Mouse (Mus musculus) kidney, embryonic 16.5 days (tissue): ENCODE results near the gene Tmem106a. TPM values are rescaled to one million over a fixed set of nuclear protein-coding genes. Genes with fewer than 3 reads are reported as not detected.

Experiments used
- ATAC-seq: fragments of 200-750 bp; cut with Nextera tagmentation; 2 replicates; pipeline ENCODE4 v1.8.0; 2017; ENCODE audit warnings: moderate TSS enrichment; ENCODE audit not compliant: low FRiP score, low TSS enrichment
- H3K27ac ChIP-seq: fragments of 300-500 bp; sonication (generic); 2 replicates; pipeline ENCODE4 v1.5.1; 2014; ENCODE audit warnings: low read length
- H3K27me3 ChIP-seq: fragments of 300-500 bp; sonication (generic); 2 replicates; pipeline ENCODE4 v1.6.1; 2014; ENCODE audit warnings: low read length, control low read depth, mixed read lengths; ENCODE audit not compliant: insufficient read depth
- H3K36me3 ChIP-seq: fragments of 300-500 bp; sonication (generic); 2 replicates; pipeline ENCODE4 v1.6.1; 2014; ENCODE audit warnings: low read length, control low read depth, mixed read lengths; ENCODE audit not compliant: insufficient read depth
- H3K4me1 ChIP-seq: fragments of 300-500 bp; sonication (generic); 2 replicates; pipeline ENCODE4 v1.6.1; 2014; ENCODE audit warnings: low read length, control low read depth, mixed read lengths; ENCODE audit not compliant: insufficient read depth
- H3K4me2 ChIP-seq: fragments of 300-500 bp; sonication (generic); replicated peaks from 2 replicates; pipeline ENCODE4 v1.6.1; 2014; ENCODE audit warnings: low read depth, low read length
- H3K4me3 ChIP-seq: fragments of 300-500 bp; sonication (generic); 2 replicates; pipeline ENCODE4 v1.5.1; 2014; ENCODE audit warnings: mild to moderate bottlenecking, low read length
- H3K9ac ChIP-seq: fragments of 300-500 bp; sonication (generic); replicated peaks from 2 replicates; pipeline ENCODE4 v1.6.1; 2014; ENCODE audit warnings: low read length
- H3K9me3 ChIP-seq: fragments of 300-500 bp; sonication (generic); 2 replicates; pipeline ENCODE4 v1.6.1; 2016; ENCODE audit warnings: low read length, control low read depth
- WGBS: fragments of 180-500 bp; shearing (Covaris S2); extraction: QIAGEN DNeasy Blood & Tissue Kit; methylation state at CpG from one replicate; pipeline ENCODE4 v1.1.7; 2014; 5-methylcytosine and 5-hydroxymethylcytosine counted together
- polyA plus RNA-seq: library from polyadenylated mRNA; unstranded; fragments of >200 nt; fragmentation: Nextera tagmentation; extraction: Ambion mirVana; gene quantifications from 2 replicates; pipeline ENCODE4 v1.2.1, GENCODE M21; 2015

Tmem106a gene
- polyA plus RNA-seq: 7.0 and 8.2 TPM in 2 replicates

DNA sequence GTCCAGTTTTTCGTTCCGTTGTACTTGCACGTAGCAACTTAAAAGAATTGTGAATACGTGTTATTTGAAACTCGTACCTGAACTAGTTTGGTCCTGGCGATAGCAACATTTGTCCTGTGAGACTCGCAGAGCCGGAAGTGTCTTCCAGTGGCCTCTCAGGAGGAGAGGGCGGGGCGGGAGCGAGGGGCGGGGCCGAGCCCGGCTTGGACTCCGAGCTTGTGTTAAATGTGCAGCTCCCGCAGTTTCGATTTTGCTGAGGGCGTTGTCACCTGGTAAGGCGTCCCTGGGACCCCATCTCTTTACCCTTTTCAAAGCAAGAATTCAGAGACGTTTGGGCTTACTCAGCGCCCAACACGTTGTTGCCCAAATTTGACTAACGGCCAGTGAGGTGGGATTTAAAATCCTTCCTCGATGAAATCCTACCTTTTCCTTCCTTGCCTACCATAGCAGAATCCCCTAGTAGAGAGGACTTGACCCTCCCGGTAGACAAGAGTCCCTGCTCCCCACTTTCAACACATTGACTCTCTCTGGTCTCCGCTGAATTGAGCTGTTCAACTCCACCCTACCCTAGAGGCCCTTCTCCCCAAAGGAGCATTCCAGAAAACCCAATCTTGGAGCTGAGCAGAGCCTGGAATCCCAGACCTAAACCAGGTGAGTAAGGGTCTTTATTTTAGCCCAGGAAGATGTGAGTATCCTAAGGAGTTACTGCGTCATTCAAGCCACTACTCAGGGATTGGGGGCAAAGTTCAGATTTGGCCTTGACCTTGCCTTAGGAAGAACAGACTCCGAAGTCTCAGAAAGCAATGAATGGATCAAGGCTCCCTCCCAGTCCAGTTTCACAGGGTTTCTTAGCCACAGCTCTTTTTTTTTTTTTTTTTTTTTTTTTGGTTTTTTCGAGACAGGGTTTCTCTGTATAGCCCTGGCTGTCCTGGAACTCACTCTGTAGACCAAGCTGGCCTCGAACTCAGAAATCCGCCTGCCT lies at the start of gene Tmem106a:
Gene Tmem106a, plus strand, starts transcription at position 189 of the 982 bp plus-strand sequence.
- Histone ChIP-seq H3K9me3 (no peaks in the 10 kb centered on the region), H3K36me3 (peaks cover 18% of the 10 kb centered on the region), H3K9ac (peak within 1 kb of the TSS; percentile 74), H3K4me3 (peak within 1 kb of the TSS; percentile 59), H3K4me2 (peak within 1 kb of the TSS; percentile 65), H3K4me1 (peaks cover 8% of the 10 kb centered on the region), H3K27ac (0 out of 2 replicates have a peak within 1 kb of the TSS, but pooled peaks have one; percentile 48), H3K27me3 (no peaks in the 10 kb centered on the region)
- ATAC-seq: peak; percentile 80
- WGBS: 18% methylated on average over 30 of the region's 31 CpGs

DNA sequence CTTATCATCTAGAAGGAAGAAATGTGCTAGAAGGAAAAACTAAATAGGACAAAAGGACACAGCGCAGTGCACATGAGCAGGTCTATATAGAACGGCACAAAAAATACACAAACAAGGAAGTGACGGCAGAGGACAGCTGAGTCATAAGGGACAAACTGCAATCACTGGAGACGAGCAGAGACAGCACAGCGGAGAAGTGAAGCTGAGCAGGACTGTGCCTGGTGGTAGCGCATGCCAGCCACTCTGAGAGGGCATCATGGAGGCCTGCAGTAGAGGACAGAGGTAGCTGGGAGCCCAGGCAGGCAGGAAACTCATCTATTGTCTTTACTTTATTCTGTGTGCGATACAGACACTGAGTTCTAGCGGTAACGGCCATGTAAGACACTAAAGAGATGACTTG lies 38.5 kb upstream of the Tmem106a start:
- H3K36me3 ChIP-seq: peaks cover 9% of the 10 kb centered on the region
- no peaks in the 10 kb centered on the region for H3K9me3 ChIP-seq
- no peak overlapping the region for H3K4me2 ChIP-seq
- H3K4me1 ChIP-seq: no peaks in the 10 kb centered on the region
- no peak overlapping the region for H3K4me3 ChIP-seq
- H3K9ac ChIP-seq: no peak overlapping the region
- no peaks in the 10 kb centered on the region for H3K27me3 ChIP-seq
- 86% methylated on average over 9 of the region's 9 CpGs for WGBS
- no peak overlapping the region for H3K27ac ChIP-seq
- no peak for ATAC-seq

DNA sequence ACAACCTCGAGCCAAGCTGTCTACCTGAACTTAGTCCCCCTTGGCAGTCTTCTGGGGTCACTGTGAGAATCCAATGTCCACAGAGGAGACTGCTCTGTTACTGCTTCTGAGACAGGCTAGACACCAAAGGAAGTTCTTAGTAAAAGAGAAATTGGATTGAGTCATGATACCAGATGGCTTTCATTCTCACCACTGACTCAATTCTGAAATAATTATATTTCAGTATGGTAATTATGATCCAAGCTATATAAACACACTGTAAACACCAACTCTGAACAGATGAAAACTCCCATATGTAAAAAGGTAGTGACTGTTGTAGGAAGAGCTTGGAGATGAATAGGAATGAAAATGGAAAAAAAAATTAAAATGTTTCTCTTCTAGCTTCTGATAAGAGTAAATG lies 37.9 kb upstream of the Tmem106a start:
- Histone ChIP-seq H3K4me3 (no peak overlapping the region), H3K27me3 (no peaks in the 10 kb centered on the region), H3K4me2 (no peak overlapping the region), H3K9me3 (no peaks in the 10 kb centered on the region), H3K36me3 (peaks cover 7% of the 10 kb centered on the region), H3K27ac (no peak overlapping the region), H3K9ac (no peak overlapping the region), H3K4me1 (no peaks in the 10 kb centered on the region)
- 83% methylated on average over 1 of the region's 1 CpGs for whole genome bisulfite sequencing
- no peak for ATAC-seq

DNA sequence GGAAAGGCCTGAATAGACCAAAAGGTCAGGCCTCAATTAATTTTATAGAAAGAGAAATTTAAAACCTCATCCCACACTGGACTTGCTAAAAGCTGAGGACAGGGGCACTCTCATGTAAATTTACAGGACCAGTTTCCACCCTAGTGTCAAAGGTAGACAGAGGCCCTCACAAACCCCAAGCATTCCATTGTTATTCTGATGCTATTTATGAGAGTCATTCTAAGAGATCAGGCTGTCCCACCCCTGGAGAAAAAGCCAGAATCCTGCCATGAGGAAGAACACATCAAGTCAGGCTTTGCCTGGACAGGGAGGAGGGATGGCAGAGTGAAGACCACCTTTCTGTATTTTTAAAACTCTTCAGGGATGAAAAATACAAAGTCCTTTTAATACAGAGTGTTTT lies 33.5 kb upstream of the Tmem106a start:
- ATAC-seq: no peak
- Histone ChIP-seq H3K4me2 (no peak overlapping the region), H3K36me3 (peaks cover 7% of the 10 kb centered on the region)

DNA sequence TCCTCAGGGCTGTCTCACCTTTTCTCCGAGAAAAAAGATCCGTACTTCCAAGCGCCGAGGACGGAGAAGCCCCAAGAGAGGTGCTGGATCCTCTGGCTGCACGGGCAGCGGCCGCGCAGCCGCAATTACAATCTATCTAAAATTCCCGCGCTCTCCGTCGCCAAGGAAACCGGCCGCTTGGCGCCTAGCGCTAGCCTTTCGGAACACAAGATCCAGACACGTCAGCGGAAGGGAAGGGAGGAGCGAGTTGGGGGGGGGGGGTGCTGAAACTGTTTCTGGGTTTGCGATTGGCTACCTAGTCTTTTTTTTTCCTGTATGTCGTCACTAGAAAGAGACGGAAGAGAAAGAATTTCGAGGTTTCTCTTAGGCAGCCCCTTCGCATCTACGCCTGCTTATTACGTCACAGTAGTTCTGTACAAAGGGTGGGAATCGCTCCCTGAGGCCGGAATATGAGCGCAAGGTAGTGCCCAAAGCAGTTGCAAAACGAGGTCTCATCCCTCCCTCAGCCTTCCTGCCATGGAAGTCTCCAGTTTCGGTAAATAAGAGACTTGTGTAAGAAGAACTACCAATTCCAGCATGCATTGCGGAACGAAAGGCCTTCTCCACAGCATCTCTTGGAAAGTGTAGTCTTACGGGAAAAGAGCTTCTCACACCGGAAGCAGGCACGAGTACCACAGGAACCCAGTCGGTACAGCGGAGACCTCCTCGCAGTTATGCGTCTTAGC lies 30.1 kb upstream of the Tmem106a start, which contains the start of the genes Brca1 and Nbr1:
Gene Brca1, minus strand, starts transcription at position 205 of the 725 bp plus-strand sequence.
Gene Nbr1, plus strand, starts transcription at position 399 of the 725 bp plus-strand sequence.
- under 1% methylated on average over 43 of the region's 43 CpGs for WGBS
- Histone ChIP-seq H3K4me2 (peak within 1 kb of the TSS; percentile 85), H3K27me3 (no peaks in the 10 kb centered on the region), H3K4me1 (peaks cover 26% of the 10 kb centered on the region), H3K36me3 (peaks cover 15% of the 10 kb centered on the region), H3K9me3 (no peaks in the 10 kb centered on the region), H3K9ac (peak within 1 kb of the TSS; percentile 93), H3K4me3 (peak within 1 kb of the TSS; percentile 96), H3K27ac (peak within 1 kb of the TSS; percentile 99)
- peak; percentile 85 for ATAC-seq

More for the DNA sequence above, 33.5 kb upstream of the Tmem106a start:
- Histone ChIP-seq H3K9ac (no peak overlapping the region), H3K9me3 (no peaks in the 10 kb centered on the region), H3K27ac (no peak overlapping the region), H3K27me3 (no peaks in the 10 kb centered on the region), H3K4me1 (peaks cover 14% of the 10 kb centered on the region), H3K4me3 (no peak overlapping the region)

DNA sequence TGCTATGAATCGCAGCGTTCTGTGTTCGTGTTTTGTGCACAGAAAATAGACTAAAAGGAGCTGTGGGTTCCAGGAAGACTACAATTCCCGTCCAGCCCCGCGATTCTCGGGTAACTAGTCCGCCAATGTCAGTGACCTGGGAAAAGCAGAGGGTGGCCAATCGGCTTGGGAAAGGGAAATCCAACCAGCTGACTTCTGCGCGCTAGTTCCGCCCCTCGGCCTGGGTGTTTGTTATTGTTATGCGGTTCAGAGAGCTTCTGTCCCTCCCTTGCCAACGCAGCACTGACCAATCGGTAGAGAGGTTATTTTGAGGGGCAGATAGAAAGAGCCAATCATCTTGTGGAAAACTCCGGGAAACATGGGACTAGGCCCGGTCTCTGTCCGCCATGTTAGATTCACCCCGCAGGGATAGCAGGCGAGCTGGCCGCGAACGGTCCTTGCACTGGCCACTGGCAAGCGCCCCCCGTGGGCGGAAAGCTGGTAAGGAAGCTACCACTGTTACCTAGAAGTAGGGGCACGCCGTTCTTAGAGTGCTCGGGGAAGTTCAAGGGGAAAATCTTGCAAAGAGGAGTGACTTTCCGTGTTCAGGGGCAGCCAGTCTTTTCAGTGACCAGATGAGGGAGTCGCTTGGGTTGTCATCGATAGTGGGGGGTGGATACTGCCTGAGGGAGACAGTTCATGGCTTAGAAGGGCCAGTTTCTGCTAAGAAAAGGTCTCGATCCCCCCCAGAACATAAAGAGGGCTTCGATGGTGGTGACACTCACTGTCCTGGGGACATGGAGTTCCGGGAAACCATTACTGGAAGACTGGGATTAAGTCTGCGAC lies 29.4 kb upstream of the Tmem106a start:
- ATAC-seq: peak; percentile 99
- under 1% methylated on average over 37 of the region's 37 CpGs for WGBS
- Histone ChIP-seq H3K4me2 (peak overlapping the region; percentile 85), H3K27me3 (no peaks in the 10 kb centered on the region), H3K9me3 (no peaks in the 10 kb centered on the region), H3K4me1 (peaks cover 26% of the 10 kb centered on the region), H3K36me3 (peaks cover 13% of the 10 kb centered on the region), H3K4me3 (peak overlapping the region; percentile 96), H3K9ac (peak overlapping the region; percentile 93), H3K27ac (peak overlapping the region; percentile 99)

DNA sequence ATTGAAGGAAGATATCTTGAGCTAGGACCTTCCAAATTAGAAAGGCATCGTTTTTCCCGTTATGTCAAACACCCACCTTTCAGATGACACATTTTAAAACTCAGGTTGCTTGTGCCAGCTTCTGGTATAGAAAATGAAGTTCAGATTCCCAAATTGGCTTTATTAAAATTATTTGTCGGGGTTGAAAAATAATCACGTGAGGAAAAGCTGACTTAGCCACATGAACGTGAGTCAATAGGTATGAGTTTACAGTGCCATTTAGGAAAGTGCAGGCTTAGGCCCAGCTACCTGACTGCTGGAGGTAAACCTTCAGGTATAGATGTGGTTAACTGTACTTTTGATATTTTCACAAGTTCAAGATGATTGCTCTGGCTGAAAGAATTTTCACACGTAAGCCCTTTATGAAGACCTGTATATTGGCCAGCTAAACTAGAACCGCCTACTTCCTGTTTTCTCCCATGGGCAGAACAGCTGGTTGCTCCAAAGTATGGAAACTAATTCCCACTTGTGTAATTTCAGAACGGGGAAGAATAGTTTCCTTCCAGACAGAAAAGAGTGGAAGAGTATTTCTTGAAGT lies 28.6 kb upstream of the Tmem106a start:
- H3K9me3 ChIP-seq: no peaks in the 10 kb centered on the region
- peak overlapping the region; percentile 93 for H3K9ac ChIP-seq
- no peak for ATAC-seq
- H3K4me1 ChIP-seq: peaks cover 26% of the 10 kb centered on the region
- peak overlapping the region; percentile 94 for H3K27ac ChIP-seq
- peak overlapping the region; percentile 85 for H3K4me2 ChIP-seq
- peaks cover 14% of the 10 kb centered on the region; the same call in 1 of the 2 replicates for H3K36me3 ChIP-seq
- 12% methylated on average over 8 of the region's 8 CpGs for WGBS
- H3K4me3 ChIP-seq: peak overlapping the region; percentile 96
- H3K27me3 ChIP-seq: no peaks in the 10 kb centered on the region

DNA sequence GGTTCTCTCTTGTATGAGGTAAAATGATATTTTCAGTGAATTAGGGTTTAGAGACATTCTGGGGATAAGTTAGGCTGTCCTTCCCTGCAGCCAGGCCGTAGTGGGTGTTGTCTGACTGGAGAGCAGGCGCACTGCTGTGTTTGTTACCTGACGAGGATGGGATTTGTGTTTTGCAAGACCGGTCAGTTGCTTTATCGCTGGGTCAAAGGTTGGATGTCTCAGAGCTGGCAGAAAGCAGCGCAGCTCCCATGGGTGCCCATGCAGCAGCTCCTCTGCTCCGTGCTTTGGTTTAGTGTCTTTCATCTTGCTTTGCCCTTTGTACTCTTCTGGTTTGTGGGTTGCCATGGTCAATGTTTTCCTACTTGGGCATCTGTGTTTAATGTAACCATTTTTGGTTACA lies 25.5 kb upstream of the Tmem106a start:
- H3K36me3 ChIP-seq: peaks cover 30% of the 10 kb centered on the region; the same call in 1 of the 2 replicates
- WGBS: 87% methylated on average over 7 of the region's 7 CpGs

DNA sequence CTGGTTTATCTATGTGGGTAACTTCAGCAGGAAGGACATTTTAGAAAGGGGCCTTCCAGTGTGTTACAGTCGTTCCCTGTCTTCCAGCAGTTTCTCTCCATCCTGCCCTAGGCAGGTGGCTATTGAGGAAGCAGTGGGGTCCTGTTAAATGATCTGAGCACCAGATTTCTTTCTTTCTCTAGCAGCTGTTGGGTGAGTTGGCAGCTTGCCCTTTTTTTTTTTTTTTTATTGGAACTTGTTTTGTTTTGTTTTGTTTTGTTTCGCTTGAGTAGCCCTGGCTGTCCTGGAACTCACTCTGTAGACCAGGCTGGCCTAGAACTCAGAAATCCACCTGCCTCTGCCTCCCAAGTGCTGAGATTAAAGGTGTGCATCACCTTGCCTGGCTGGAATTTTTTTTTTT lies 25.1 kb upstream of the Tmem106a start:
- peaks cover 30% of the 10 kb centered on the region; the same call in 1 of the 2 replicates for H3K36me3 ChIP-seq
- H3K4me2 ChIP-seq: no peak overlapping the region
- H3K4me1 ChIP-seq: peaks cover 13% of the 10 kb centered on the region; the same call in 1 of the 2 replicates
- H3K4me3 ChIP-seq: no peak overlapping the region
- no peak for ATAC-seq
- H3K27ac ChIP-seq: no peak overlapping the region
- no peaks in the 10 kb centered on the region for H3K9me3 ChIP-seq
- WGBS: 78% methylated on average over 2 of the region's 2 CpGs
- no peak overlapping the region for H3K9ac ChIP-seq
- no peaks in the 10 kb centered on the region for H3K27me3 ChIP-seq

More for the DNA sequence above, 25.5 kb upstream of the Tmem106a start:
- peaks cover 13% of the 10 kb centered on the region; the same call in 1 of the 2 replicates for H3K4me1 ChIP-seq
- H3K9ac ChIP-seq: no peak overlapping the region
- H3K27me3 ChIP-seq: no peaks in the 10 kb centered on the region
- H3K4me3 ChIP-seq: no peak overlapping the region
- H3K27ac ChIP-seq: no peak overlapping the region
- H3K4me2 ChIP-seq: no peak overlapping the region
- no peaks in the 10 kb centered on the region for H3K9me3 ChIP-seq
- ATAC-seq: no peak
